Mouse (Mus musculus): ENCODE results near the gene Mtfp1. TPM values are rescaled to one million over a fixed set of nuclear protein-coding genes. Genes with fewer than 3 reads are reported as not detected.

The Mtfp1 gene
- polyA plus RNA-seq, 1 experiment from 2014 or later = 5.7 TPM

- no peaks in the 10 kb centered on the region for H3K27me3 ChIP-seq (ENCODE audit: control insufficient read depth, insufficient read depth, low read length)
- H3K9ac ChIP-seq (ENCODE audit: low read length) = no peak overlapping the region
- H3K27ac ChIP-seq (ENCODE audit: low read depth, low read length) = no peak overlapping the region
- H3K4me1 ChIP-seq (ENCODE audit: control insufficient read depth, insufficient read depth, low read length) = no peaks in the 10 kb centered on the region
- H3K9me3 ChIP-seq (ENCODE audit: control insufficient read depth, low read length) = no peaks in the 10 kb centered on the region
- no peak for DNase-seq (ENCODE audit: low spot score, missing footprints)
- H3K36me3 ChIP-seq (ENCODE audit: control insufficient read depth, insufficient read depth, low read length) = no peaks in the 10 kb centered on the region
- 91% methylated on average over 7 of the region's 7 CpGs for WGBS
- ATAC-seq (ENCODE audit: low FRiP score) = no peak
- H3K4me2 ChIP-seq = no peak overlapping the region
- H3K4me3 ChIP-seq (ENCODE audit: low read depth, low read length) = no peak overlapping the region
These were observed 16.8 kb downstream of the Mtfp1 start for GRCm38 (mm10) chr11:4078267-4078933.

GRCm38 (mm10) chr11:4076633-4077032 is 18.6 kb downstream of the Mtfp1 start:
- Histone ChIP-seq H3K9me3 (ENCODE audit: control insufficient read depth, low read length) (no peaks in the 10 kb centered on the region), H3K27ac (ENCODE audit: low read depth, low read length) (no peak overlapping the region), H3K4me1 (ENCODE audit: control insufficient read depth, insufficient read depth, low read length) (no peaks in the 10 kb centered on the region), H3K4me2 (no peak overlapping the region), H3K9ac (ENCODE audit: low read length) (no peak overlapping the region), H3K4me3 (ENCODE audit: low read depth, low read length) (no peak overlapping the region), H3K27me3 (ENCODE audit: control insufficient read depth, insufficient read depth, low read length) (no peaks in the 10 kb centered on the region), H3K36me3 (ENCODE audit: control insufficient read depth, insufficient read depth, low read length) (no peaks in the 10 kb centered on the region)
- ATAC-seq (ENCODE audit: low FRiP score) (no peak), DNase-seq (ENCODE audit: low spot score, missing footprints) (peak; percentile 92)
- 13% methylated on average over 8 of the region's 8 CpGs for WGBS

- Histone ChIP-seq H3K36me3 (ENCODE audit: control insufficient read depth, insufficient read depth, low read length) (no peaks in the 10 kb centered on the region), H3K4me2 (no peak overlapping the region), H3K4me1 (ENCODE audit: control insufficient read depth, insufficient read depth, low read length) (no peaks in the 10 kb centered on the region), H3K27ac (ENCODE audit: low read depth, low read length) (no peak overlapping the region), H3K27me3 (ENCODE audit: control insufficient read depth, insufficient read depth, low read length) (no peaks in the 10 kb centered on the region), H3K4me3 (ENCODE audit: low read depth, low read length) (no peak overlapping the region), H3K9ac (ENCODE audit: low read length) (no peak overlapping the region), H3K9me3 (ENCODE audit: control insufficient read depth, low read length) (no peaks in the 10 kb centered on the region)
- ATAC-seq (ENCODE audit: low FRiP score) (no peak), DNase-seq (ENCODE audit: low spot score, missing footprints) (peak; percentile 23)
- 73% methylated on average over 1 of the region's 1 CpGs for WGBS
These were observed 25.6 kb downstream of the Mtfp1 start for GRCm38 (mm10) chr11:4069664-4070063.

GRCm38 (mm10) chr11:4064627-4065122 is 30.6 kb downstream of the Mtfp1 start, which contains the start of gene Sec14l3:
TSS of gene Sec14l3 (plus strand) at chr11:4064841.
- DNase-seq (ENCODE audit: low spot score, missing footprints) (no peak), ATAC-seq (ENCODE audit: low FRiP score) (no peak)
- Histone ChIP-seq H3K9ac (ENCODE audit: low read length) (no peak within 1 kb of the TSS), H3K4me1 (ENCODE audit: control insufficient read depth, insufficient read depth, low read length) (no peaks in the 10 kb centered on the region), H3K27me3 (ENCODE audit: control insufficient read depth, insufficient read depth, low read length) (no peaks in the 10 kb centered on the region), H3K4me3 (ENCODE audit: low read depth, low read length) (no peak within 1 kb of the TSS), H3K27ac (ENCODE audit: low read depth, low read length) (no peak within 1 kb of the TSS), H3K9me3 (ENCODE audit: control insufficient read depth, low read length) (no peaks in the 10 kb centered on the region), H3K4me2 (no peak within 1 kb of the TSS), H3K36me3 (ENCODE audit: control insufficient read depth, insufficient read depth, low read length) (no peaks in the 10 kb centered on the region)
- WGBS = 68% methylated on average over 5 of the region's 5 CpGs

- DNase-seq (ENCODE audit: low spot score, missing footprints) = peak; percentile 1
- no peak for ATAC-seq (ENCODE audit: low FRiP score)
- Histone ChIP-seq H3K36me3 (ENCODE audit: control insufficient read depth, insufficient read depth, low read length) (no peaks in the 10 kb centered on the region), H3K9ac (ENCODE audit: low read length) (no peak overlapping the region), H3K4me3 (ENCODE audit: low read depth, low read length) (no peak overlapping the region), H3K27ac (ENCODE audit: low read depth, low read length) (no peak overlapping the region), H3K9me3 (ENCODE audit: control insufficient read depth, low read length) (no peaks in the 10 kb centered on the region), H3K27me3 (ENCODE audit: control insufficient read depth, insufficient read depth, low read length) (no peaks in the 10 kb centered on the region), H3K4me1 (ENCODE audit: control insufficient read depth, insufficient read depth, low read length) (no peaks in the 10 kb centered on the region), H3K4me2 (no peak overlapping the region)
- 40% methylated on average over 6 of the region's 6 CpGs for WGBS
These were observed 32.3 kb downstream of the Mtfp1 start for GRCm38 (mm10) chr11:4062981-4063380.

GRCm38 (mm10) chr11:4062523-4062922 is 32.7 kb downstream of the Mtfp1 start:
- DNase-seq (ENCODE audit: low spot score, missing footprints) (peak; percentile 10), ATAC-seq (ENCODE audit: low FRiP score) (no peak)
- Histone ChIP-seq H3K4me1 (ENCODE audit: control insufficient read depth, insufficient read depth, low read length) (no peaks in the 10 kb centered on the region), H3K27me3 (ENCODE audit: control insufficient read depth, insufficient read depth, low read length) (no peaks in the 10 kb centered on the region), H3K9ac (ENCODE audit: low read length) (no peak overlapping the region), H3K9me3 (ENCODE audit: control insufficient read depth, low read length) (no peaks in the 10 kb centered on the region), H3K4me2 (no peak overlapping the region), H3K36me3 (ENCODE audit: control insufficient read depth, insufficient read depth, low read length) (no peaks in the 10 kb centered on the region), H3K27ac (ENCODE audit: low read depth, low read length) (no peak overlapping the region), H3K4me3 (ENCODE audit: low read depth, low read length) (no peak overlapping the region)
- 89% methylated on average over 4 of the region's 4 CpGs for WGBS

GRCm38 (mm10) chr11:4060866-4061575 is 34.2 kb downstream of the Mtfp1 start:
- Histone ChIP-seq H3K27ac (ENCODE audit: low read depth, low read length) (no peak overlapping the region), H3K4me2 (no peak overlapping the region), H3K36me3 (ENCODE audit: control insufficient read depth, insufficient read depth, low read length) (no peaks in the 10 kb centered on the region), H3K9me3 (ENCODE audit: control insufficient read depth, low read length) (no peaks in the 10 kb centered on the region), H3K4me3 (ENCODE audit: low read depth, low read length) (no peak overlapping the region), H3K27me3 (ENCODE audit: control insufficient read depth, insufficient read depth, low read length) (no peaks in the 10 kb centered on the region), H3K9ac (ENCODE audit: low read length) (no peak overlapping the region), H3K4me1 (ENCODE audit: control insufficient read depth, insufficient read depth, low read length) (no peaks in the 10 kb centered on the region)
- ATAC-seq (ENCODE audit: low FRiP score) (no peak), DNase-seq (ENCODE audit: low spot score, missing footprints) (peak; percentile 21)
- 83% methylated on average over 5 of the region's 5 CpGs for WGBS

GRCm38 (mm10) chr11:4053586-4053985 is 41.7 kb downstream of the Mtfp1 start:
- DNase-seq (ENCODE audit: low spot score, missing footprints) = peak; percentile 94
- Histone ChIP-seq H3K9ac (ENCODE audit: low read length) (no peak overlapping the region), H3K36me3 (ENCODE audit: control insufficient read depth, insufficient read depth, low read length) (no peaks in the 10 kb centered on the region), H3K4me1 (ENCODE audit: control insufficient read depth, insufficient read depth, low read length) (no peaks in the 10 kb centered on the region), H3K9me3 (ENCODE audit: control insufficient read depth, low read length) (no peaks in the 10 kb centered on the region), H3K27me3 (ENCODE audit: control insufficient read depth, insufficient read depth, low read length) (no peaks in the 10 kb centered on the region), H3K4me3 (ENCODE audit: low read depth, low read length) (no peak overlapping the region), H3K4me2 (no peak overlapping the region), H3K27ac (ENCODE audit: low read depth, low read length) (no peak overlapping the region)
- 19% methylated on average over 5 of the region's 5 CpGs for WGBS
- no peak for ATAC-seq (ENCODE audit: low FRiP score)

GRCm38 (mm10) chr11:4048438-4048837 is 46.8 kb downstream of the Mtfp1 start:
- DNase-seq (ENCODE audit: low spot score, missing footprints) (no peak), ATAC-seq (ENCODE audit: low FRiP score) (no peak)
- no peak overlapping the region for H3K27ac ChIP-seq (ENCODE audit: low read depth, low read length)
- no peaks in the 10 kb centered on the region for H3K9me3 ChIP-seq (ENCODE audit: control insufficient read depth, low read length)
- H3K27me3 ChIP-seq (ENCODE audit: control insufficient read depth, insufficient read depth, low read length) = no peaks in the 10 kb centered on the region
- H3K4me2 ChIP-seq = no peak overlapping the region
- no peaks in the 10 kb centered on the region for H3K4me1 ChIP-seq (ENCODE audit: control insufficient read depth, insufficient read depth, low read length)
- H3K4me3 ChIP-seq (ENCODE audit: low read depth, low read length) = no peak overlapping the region
- 86% methylated on average over 6 of the region's 6 CpGs for WGBS
- H3K9ac ChIP-seq (ENCODE audit: low read length) = no peak overlapping the region
- no peaks in the 10 kb centered on the region for H3K36me3 ChIP-seq (ENCODE audit: control insufficient read depth, insufficient read depth, low read length)
